Mouse (Mus musculus): ENCODE data around the gene Ano6.

- no peak for TF ChIP-seq CTCF (IDR thresholded peaks at IDR 0.05)
- no peak for TF ChIP-seq EP300 (IDR thresholded peaks at IDR 0.05)
Measured at GRCm38 (mm10) chr15:95817501-95817900, 26.9 kb downstream of the Ano6 start.
